In genomic region chr9:110990204-110990603, GRCm38 (mm10) we compare ENCODE assay signal across 14 mouse cellular contexts. TPM values are rescaled to one million over a fixed set of nuclear protein-coding genes. Genes with fewer than 3 reads are reported as not detected.
DNase-seq lines count a peak whose midpoint lies in the region; ATAC-seq lines count a peak whose summit lies in the region.
"Had no signal": no experiment of that assay in that cellular context is flagged by ENCODE, and none has a peak within 500 bp of the region (broad histone marks: within the 10 kb centered on the region; RNA-seq: fewer than 3 reads in every experiment).

TSS of gene Rtp3 (minus strand) at chr9:110990583.

- DNase-seq in adrenal gland, postnatal 36 days: peak; percentile 33 to 66
- no peak for DNase-seq in adrenal gland, postnatal 10 days
- peak; percentile 20 for DNase-seq in R1 (ENCODE audit: low read depth, low spot score)
- DNase-seq in heart, postnatal 4 days: peak; percentile 31
- DNase-seq in embryo, embryonic 9.5 days (ENCODE audit: extremely low spot score): no peak
- DNase-seq in forebrain, embryonic 10.5 days (ENCODE audit: extremely low spot score, low spot score): no peak
- DNase-seq in layer of hippocampus, postnatal 10 days (ENCODE audit: low spot score in 2 of 2): no peak
- DNase-seq: cerebellum, adult 11 months had no signal

- H3K4me2 ChIP-seq in liver, embryonic 16.5 days (ENCODE audit: low read depth, low read length): peak within 1 kb of the TSS; percentile 40
- H3K4me2 ChIP-seq: forebrain, embryonic 15.5 days had no signal

- H3K36me3 ChIP-seq in liver, embryonic 16.5 days (ENCODE audit: control insufficient read depth, insufficient read depth): no peaks in the 10 kb centered on the region
- no peaks in the 10 kb centered on the region for H3K36me3 ChIP-seq in forebrain, embryonic 10.5 days (replicated peaks)
- H3K36me3 ChIP-seq: embryonic facial prominence, embryonic 10.5 days; forebrain, embryonic 15.5 days had no signal

- 23% methylated on average over 6 of the region's 6 CpGs for WGBS in liver, embryonic 16.5 days (ENCODE audit: insufficient replicate concordance)
- WGBS in forebrain, embryonic 10.5 days: 75% methylated on average over 6 of the region's 6 CpGs

- H3K9ac ChIP-seq in liver, embryonic 16.5 days (ENCODE audit: low read depth, low read length): peak within 1 kb of the TSS; percentile 22; the same call in 1 of the 2 replicates
- H3K9ac ChIP-seq: forebrain, embryonic 15.5 days had no signal

- H3K4me1 ChIP-seq in liver, embryonic 16.5 days (ENCODE audit: control insufficient read depth, low read depth, low read length): no peaks in the 10 kb centered on the region; the same call in none of the 2 replicates
- peaks cover 5% of the 10 kb centered on the region; the same call in 1 of the 2 replicates for H3K4me1 ChIP-seq in forebrain, embryonic 10.5 days
- H3K4me1 ChIP-seq: embryonic facial prominence, embryonic 10.5 days; forebrain, embryonic 15.5 days had no signal

- H3K27me3 ChIP-seq in liver, embryonic 16.5 days (ENCODE audit: control insufficient read depth, insufficient read depth, low read depth, low read length): no peaks in the 10 kb centered on the region
- no peaks in the 10 kb centered on the region for H3K27me3 ChIP-seq in forebrain, embryonic 10.5 days (ENCODE audit: poor library complexity, severe bottlenecking)
- H3K27me3 ChIP-seq: forebrain, embryonic 15.5 days had no signal

- peak within 1 kb of the TSS; percentile 78 for H3K27ac ChIP-seq in liver, embryonic 16.5 days (ENCODE audit: low read length)
- H3K27ac ChIP-seq in forebrain, embryonic 10.5 days: no peak within 1 kb of the TSS
- H3K27ac ChIP-seq: embryonic facial prominence, embryonic 10.5 days; forebrain, embryonic 15.5 days had no signal

- H3K4me3 ChIP-seq in liver, embryonic 16.5 days (ENCODE audit: low read depth, low read length): peak within 1 kb of the TSS; percentile 48
- H3K4me3 ChIP-seq in forebrain, embryonic 10.5 days: no peak within 1 kb of the TSS
- H3K4me3 ChIP-seq: embryonic facial prominence, embryonic 10.5 days; forebrain, embryonic 15.5 days; myocyte had no signal

- peak; percentile 11 for ATAC-seq in liver, embryonic 16.5 days (ENCODE audit: low read depth)
- ATAC-seq: forebrain, embryonic 15.5 days; intestine, embryonic 16.5 days had no signal

- H3K9me3 ChIP-seq in liver, embryonic 16.5 days (replicated peaks; ENCODE audit: control insufficient read depth, low read length): no peaks in the 10 kb centered on the region
- H3K9me3 ChIP-seq in forebrain, embryonic 10.5 days: no peaks in the 10 kb centered on the region
- H3K9me3 ChIP-seq: embryonic facial prominence, embryonic 10.5 days; forebrain, embryonic 15.5 days had no signal

RNA-seq across cellular contexts. Expression of gene Rtp3, which starts in this region (rescaled TPM):
- total RNA-seq in adrenal gland, postnatal 36 days (2021): 1 to 10 TPM; 2.3 to 4.9 TPM
- 10 to 100 TPM in 1 of 2 experiments, 1 to 10 TPM in 1; 7.5 to 10.3 TPM for total RNA-seq in adrenal gland, postnatal 10 days (2021)
- 1 to 10 TPM; 1.6 to 1.7 TPM for total RNA-seq in heart, postnatal 4 days (2021)
- polyA plus RNA-seq in liver, embryonic 16.5 days (2015; fragmentation: Nextera tagmentation; extraction: Ambion mirVana): 13.7 and 18.1 TPM in 2 replicates
- 0.27 TPM in 1 of 2 replicates, not detected in the other for polyA plus RNA-seq in forebrain, embryonic 10.5 days (2016; fragmentation: Nextera tagmentation; extraction: Ambion mirVana)
- under 1 TPM in 1 of 2 experiments, not detected in 1; 0.21 TPM for total RNA-seq in layer of hippocampus, postnatal 10 days (2021)
- total RNA-seq: hematopoietic stem cell, adult 5-6 weeks had no signal
- polyA plus RNA-seq: forebrain, embryonic 15.5 days; myocyte had no signal

Comparison
In these comparisons a context has a peak if more than half of its experiments do, and no peak if none do; other contexts are left out.
1. RNA of gene Rtp3 (polyA plus RNA-seq): 13.7 to 18.1 TPM in liver, embryonic 16.5 days; 0.27 TPM in forebrain, embryonic 10.5 days; every median in the first group is over 10 times any median in the second.
2. DNase-seq: peak in adrenal gland, postnatal 36 days (2 of 2), R1 (single experiment) and heart, postnatal 4 days (single experiment); none in adrenal gland, postnatal 10 days (single experiment), embryo, embryonic 9.5 days (single experiment), forebrain, embryonic 10.5 days (single experiment) and layer of hippocampus, postnatal 10 days (0 of 2).